Mouse (Mus musculus) lung, adult 2 months (tissue): ENCODE data around the gene Odf2.

Source experiments
- CTCF ChIP-seq: fragments of 200-500 bp; IDR thresholded peaks from 2 replicates; pipeline ENCODE4 v1.5.1; 2011; ENCODE audit warnings: mild to moderate bottlenecking, low read length, control low read depth; ENCODE audit not compliant: insufficient read depth
- POLR2A ChIP-seq: fragments of 200-500 bp; IDR thresholded peaks from 2 replicates; pipeline ENCODE4 v1.6.1; 2011; ENCODE audit warnings: low read depth, mild to moderate bottlenecking, control low read depth, low read length, borderline replicate concordance; ENCODE audit errors: extremely low read depth

GRCm38 (mm10) chr2:29961246-29961645 is 72.2 kb downstream of the Odf2 start:
- TF ChIP-seq CTCF (no peak), POLR2A (no peak)
